Mouse (Mus musculus): Measurements from ENCODE around the gene Neu1.
"Not testable (repeated sequence)": the region's sequence is repeated elsewhere in the genome, so short reads cannot be mapped to it uniquely, and the experiment has no call there.

- not testable (repeated sequence) for TF ChIP-seq CTCF (IDR thresholded peaks at IDR 0.05; ENCODE audit: low read depth); EP300 (optimal IDR thresholded peaks at IDR 0.05)
Observed at GRCm38 (mm10) chr17:34970850-34971249, 39.8 kb downstream of the Neu1 start.
